Mouse (Mus musculus): Measurements from ENCODE around the gene Bola1. TPM values are rescaled to one million over a fixed set of nuclear protein-coding genes. Genes with fewer than 3 reads are reported as not detected.

Gene Bola1
- polyA plus RNA-seq, 1 experiment from 2014 or later, result 47.5 TPM

DNA sequence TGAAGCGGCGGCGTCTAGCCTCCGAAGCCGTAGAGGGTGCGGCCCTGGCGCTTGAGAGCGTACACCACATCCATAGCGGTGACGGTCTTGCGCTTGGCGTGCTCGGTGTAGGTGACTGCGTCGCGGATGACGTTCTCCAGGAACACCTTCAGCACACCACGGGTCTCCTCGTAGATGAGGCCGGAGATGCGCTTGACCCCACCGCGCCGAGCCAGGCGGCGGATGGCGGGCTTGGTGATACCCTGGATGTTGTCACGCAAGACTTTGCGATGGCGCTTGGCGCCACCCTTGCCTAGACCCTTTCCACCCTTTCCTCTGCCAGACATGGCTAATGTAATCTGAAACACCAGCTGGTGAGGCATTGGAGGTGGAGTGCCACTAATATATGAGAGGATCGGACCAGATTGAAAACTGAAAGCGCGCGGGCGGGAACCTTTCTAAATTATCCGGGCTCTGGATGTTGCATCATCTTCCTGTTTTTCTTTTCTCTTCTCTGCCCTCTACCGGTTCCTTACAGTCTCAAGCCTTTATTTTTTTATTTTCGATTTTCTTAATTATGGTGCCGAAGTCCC is 43.6 kb upstream of the Bola1 start, which contains the start of gene Hist2h4:
Gene Hist2h4 (minus strand): TSS at position 333 of the 572 bp plus-strand sequence.
- peak; percentile 76 for ATAC-seq (replicated peaks; ENCODE audit: insufficient number of reproducible peaks, low FRiP score, low TSS enrichment)
- Histone ChIP-seq H3K9me3 (replicated peaks; ENCODE audit: control insufficient read depth, low read length) (no peaks in the 10 kb centered on the region), H3K4me2 (peak within 1 kb of the TSS; percentile 87), H3K36me3 (ENCODE audit: control insufficient read depth, insufficient read depth, low read length) (no peaks in the 10 kb centered on the region), H3K27me3 (ENCODE audit: control insufficient read depth, insufficient read depth, low read length) (no peaks in the 10 kb centered on the region), H3K9ac (ENCODE audit: low read depth, low read length) (peak within 1 kb of the TSS; percentile 88), H3K4me1 (ENCODE audit: control insufficient read depth, insufficient read depth, low read length) (peaks cover 5% of the 10 kb centered on the region), H3K27ac (ENCODE audit: low read depth, low read length) (peak within 1 kb of the TSS; percentile 98), H3K4me3 (ENCODE audit: low read depth, low read length) (peak within 1 kb of the TSS; percentile 57)
- under 1% methylated on average over 39 of the region's 40 CpGs for WGBS (ENCODE audit: insufficient replicate concordance)

DNA sequence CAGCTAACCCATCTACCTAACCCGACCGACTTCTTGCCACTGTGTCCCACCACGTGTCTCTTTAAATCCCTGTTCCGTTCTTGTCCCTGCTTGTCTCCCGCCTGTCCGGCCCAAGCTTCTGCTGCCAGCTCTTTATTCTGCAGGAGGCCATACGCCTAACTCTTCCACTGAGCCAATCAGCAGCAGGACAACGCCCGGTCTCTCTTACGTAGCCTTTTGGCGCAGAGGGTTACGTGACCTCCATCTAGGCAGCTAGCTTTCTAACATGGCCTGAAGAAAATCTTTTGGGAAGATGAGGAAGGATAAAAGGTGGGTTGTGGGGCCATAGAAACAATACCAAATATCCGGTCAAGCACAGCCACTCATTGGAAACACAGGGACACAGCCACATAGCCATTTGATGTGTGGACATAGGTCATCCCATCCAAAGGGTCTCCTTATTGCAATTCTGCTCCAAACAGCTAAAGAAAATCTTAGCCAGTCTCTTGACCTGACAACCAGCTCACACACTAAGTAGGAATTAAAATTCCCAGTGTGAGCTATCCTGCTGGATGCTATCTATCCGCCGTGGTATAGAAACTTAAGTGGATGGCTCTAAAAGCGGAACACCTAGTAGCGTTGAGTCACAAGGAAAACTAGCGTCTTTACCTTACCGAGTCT is 42.8 kb upstream of the Bola1 start:
- Histone ChIP-seq H3K27me3 (ENCODE audit: control insufficient read depth, insufficient read depth, low read length) (no peaks in the 10 kb centered on the region), H3K27ac (ENCODE audit: low read depth, low read length) (peak overlapping the region; percentile 98), H3K9ac (ENCODE audit: low read depth, low read length) (peak overlapping the region; percentile 88), H3K9me3 (replicated peaks; ENCODE audit: control insufficient read depth, low read length) (no peaks in the 10 kb centered on the region), H3K4me1 (ENCODE audit: control insufficient read depth, insufficient read depth, low read length) (peaks cover 5% of the 10 kb centered on the region), H3K4me3 (ENCODE audit: low read depth, low read length) (peak overlapping the region; percentile 57), H3K4me2 (peak overlapping the region; percentile 87), H3K36me3 (ENCODE audit: control insufficient read depth, insufficient read depth, low read length) (no peaks in the 10 kb centered on the region)
- peak; percentile 80 for ATAC-seq (replicated peaks; ENCODE audit: insufficient number of reproducible peaks, low FRiP score, low TSS enrichment)
- under 1% methylated on average over 19 of the region's 19 CpGs for WGBS (ENCODE audit: insufficient replicate concordance)

DNA sequence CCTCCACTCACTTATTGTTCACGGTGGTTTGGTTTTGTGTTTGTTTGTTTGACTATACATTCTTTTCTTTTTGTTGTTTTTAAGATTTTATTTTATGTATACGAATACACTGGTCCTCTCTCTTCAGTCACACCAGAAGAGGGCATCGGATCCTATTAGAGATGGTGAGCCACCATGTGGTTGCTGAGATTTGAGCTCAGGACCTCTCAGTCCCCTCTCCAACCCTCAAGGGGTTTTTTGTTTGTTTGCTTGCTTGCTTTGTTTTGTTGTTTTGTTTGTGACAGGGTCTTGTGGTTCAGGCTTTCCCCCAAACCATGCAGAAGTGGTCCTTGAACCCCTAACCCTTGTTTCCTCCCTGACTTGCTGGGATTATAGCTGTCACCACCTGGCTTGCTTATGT is 42.1 kb upstream of the Bola1 start:
- peak overlapping the region; percentile 87 for H3K4me2 ChIP-seq
- H3K4me3 ChIP-seq (ENCODE audit: low read depth, low read length), result peak overlapping the region; percentile 57; the same call in 1 of the 2 replicates
- no peaks in the 10 kb centered on the region for H3K36me3 ChIP-seq (ENCODE audit: control insufficient read depth, insufficient read depth, low read length)
- H3K27ac ChIP-seq (ENCODE audit: low read depth, low read length), result peak overlapping the region; percentile 98
- no peaks in the 10 kb centered on the region for H3K9me3 ChIP-seq (replicated peaks; ENCODE audit: control insufficient read depth, low read length)
- peak overlapping the region; percentile 88; the same call in 1 of the 2 replicates for H3K9ac ChIP-seq (ENCODE audit: low read depth, low read length)
- 64% methylated on average over 3 of the region's 3 CpGs for whole genome bisulfite sequencing (ENCODE audit: insufficient replicate concordance)
- no peak for ATAC-seq (replicated peaks; ENCODE audit: insufficient number of reproducible peaks, low FRiP score, low TSS enrichment)
- peaks cover 5% of the 10 kb centered on the region for H3K4me1 ChIP-seq (ENCODE audit: control insufficient read depth, insufficient read depth, low read length)
- no peaks in the 10 kb centered on the region for H3K27me3 ChIP-seq (ENCODE audit: control insufficient read depth, insufficient read depth, low read length)

DNA sequence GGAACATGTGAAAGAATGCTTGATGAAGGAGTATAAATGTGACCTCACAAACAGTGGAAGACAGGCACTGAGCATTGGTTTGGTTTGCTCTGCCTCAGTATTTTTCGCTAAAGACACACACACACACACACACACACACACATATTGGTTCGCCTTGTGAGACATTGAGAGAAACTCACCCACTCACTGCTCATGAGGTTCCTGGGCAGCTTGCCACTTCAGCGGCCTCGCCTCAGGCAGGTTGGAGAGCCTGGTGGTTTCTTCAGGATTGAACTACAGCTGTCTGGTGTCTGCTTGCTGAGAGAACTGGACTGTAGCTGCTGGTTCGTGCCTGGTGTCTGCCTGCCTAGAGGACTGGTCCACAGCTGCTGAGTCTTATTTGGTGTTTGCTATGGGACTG is 40.7 kb upstream of the Bola1 start:
- Histone ChIP-seq H3K4me1 (ENCODE audit: control insufficient read depth, insufficient read depth, low read length) (peaks cover 5% of the 10 kb centered on the region), H3K4me3 (ENCODE audit: low read depth, low read length) (no peak overlapping the region), H3K9me3 (replicated peaks; ENCODE audit: control insufficient read depth, low read length) (no peaks in the 10 kb centered on the region), H3K4me2 (no peak overlapping the region), H3K9ac (ENCODE audit: low read depth, low read length) (no peak overlapping the region), H3K27ac (ENCODE audit: low read depth, low read length) (no peak overlapping the region), H3K36me3 (ENCODE audit: control insufficient read depth, insufficient read depth, low read length) (no peaks in the 10 kb centered on the region), H3K27me3 (ENCODE audit: control insufficient read depth, insufficient read depth, low read length) (no peaks in the 10 kb centered on the region)
- 87% methylated on average over 5 of the region's 5 CpGs for WGBS (ENCODE audit: insufficient replicate concordance)
- ATAC-seq (replicated peaks; ENCODE audit: insufficient number of reproducible peaks, low FRiP score, low TSS enrichment), result no peak

DNA sequence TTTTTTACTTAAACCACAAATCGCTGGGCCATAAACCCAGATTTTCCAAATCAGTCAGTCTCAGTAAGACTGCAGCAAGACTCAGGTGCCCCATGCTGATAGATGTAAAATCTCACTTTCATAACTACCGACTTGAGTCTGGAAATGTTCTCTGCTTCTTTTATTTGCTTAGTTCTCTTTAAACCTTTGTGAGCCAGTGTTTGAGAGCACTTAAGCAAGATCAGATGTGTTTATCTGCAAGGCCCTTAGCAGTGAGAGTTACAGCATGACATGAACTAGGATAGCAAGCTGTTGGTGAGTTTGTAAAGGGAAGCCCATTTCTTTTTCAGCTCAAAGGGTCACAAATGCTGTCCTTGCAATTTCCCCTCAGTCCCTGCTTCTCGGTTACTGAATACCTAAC is 37.7 kb upstream of the Bola1 start:
- no peaks in the 10 kb centered on the region for H3K9me3 ChIP-seq (replicated peaks; ENCODE audit: control insufficient read depth, low read length)
- no peak overlapping the region for H3K4me3 ChIP-seq (ENCODE audit: low read depth, low read length)
- no peak overlapping the region for H3K9ac ChIP-seq (ENCODE audit: low read depth, low read length)
- no peaks in the 10 kb centered on the region for H3K36me3 ChIP-seq (ENCODE audit: control insufficient read depth, insufficient read depth, low read length)
- no peaks in the 10 kb centered on the region for H3K27me3 ChIP-seq (ENCODE audit: control insufficient read depth, insufficient read depth, low read length)
- no peak overlapping the region for H3K4me2 ChIP-seq
- H3K27ac ChIP-seq (ENCODE audit: low read depth, low read length), result no peak overlapping the region
- no peak for ATAC-seq (replicated peaks; ENCODE audit: insufficient number of reproducible peaks, low FRiP score, low TSS enrichment)
- WGBS (ENCODE audit: insufficient replicate concordance), result 74% methylated on average over 3 of the region's 3 CpGs
- H3K4me1 ChIP-seq (ENCODE audit: control insufficient read depth, insufficient read depth, low read length), result peaks cover 4% of the 10 kb centered on the region

DNA sequence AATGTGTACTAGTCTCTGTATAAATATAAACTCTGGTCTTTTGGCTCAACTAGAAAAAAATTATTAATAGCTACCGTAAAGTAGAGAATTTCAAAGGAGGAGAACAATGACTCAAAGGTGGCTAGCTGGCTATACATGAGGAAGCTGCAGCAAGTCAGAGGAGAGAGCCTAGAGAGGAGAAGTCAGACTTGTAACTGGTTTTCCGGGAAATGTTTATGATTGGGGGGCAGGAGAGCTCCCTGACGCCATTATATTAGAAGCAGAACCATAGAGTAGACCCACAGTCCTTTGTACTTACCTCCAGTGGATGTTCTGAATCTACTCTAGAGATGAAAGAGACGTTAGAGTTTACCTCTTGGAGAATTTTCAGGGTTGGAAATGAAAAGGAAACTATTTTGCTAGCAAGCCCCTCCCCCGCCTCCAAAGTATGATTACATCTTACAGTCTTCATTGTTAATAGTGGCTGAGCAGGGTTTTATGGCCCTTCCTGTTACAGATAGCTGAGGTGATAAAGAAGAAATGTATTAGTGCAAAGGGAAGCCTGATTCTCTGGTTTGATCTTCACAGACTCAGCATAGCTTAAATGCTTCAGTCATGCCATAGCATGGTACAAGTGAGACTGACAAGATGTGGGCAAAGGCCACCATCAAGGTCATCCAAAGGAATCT is 36.6 kb upstream of the Bola1 start:
- H3K36me3 ChIP-seq (ENCODE audit: control insufficient read depth, insufficient read depth, low read length), result no peaks in the 10 kb centered on the region
- no peak overlapping the region for H3K4me3 ChIP-seq (ENCODE audit: low read depth, low read length)
- no peaks in the 10 kb centered on the region for H3K9me3 ChIP-seq (replicated peaks; ENCODE audit: control insufficient read depth, low read length)
- no peak for ATAC-seq (replicated peaks; ENCODE audit: insufficient number of reproducible peaks, low FRiP score, low TSS enrichment)
- no peak overlapping the region; the same call in 1 of the 2 replicates for H3K4me2 ChIP-seq
- no peaks in the 10 kb centered on the region for H3K4me1 ChIP-seq (ENCODE audit: control insufficient read depth, insufficient read depth, low read length)
- no peak overlapping the region for H3K9ac ChIP-seq (ENCODE audit: low read depth, low read length)
- WGBS (ENCODE audit: insufficient replicate concordance), result 83% methylated on average over 5 of the region's 5 CpGs
- no peaks in the 10 kb centered on the region for H3K27me3 ChIP-seq (ENCODE audit: control insufficient read depth, insufficient read depth, low read length)
- H3K27ac ChIP-seq (ENCODE audit: low read depth, low read length), result no peak overlapping the region

DNA sequence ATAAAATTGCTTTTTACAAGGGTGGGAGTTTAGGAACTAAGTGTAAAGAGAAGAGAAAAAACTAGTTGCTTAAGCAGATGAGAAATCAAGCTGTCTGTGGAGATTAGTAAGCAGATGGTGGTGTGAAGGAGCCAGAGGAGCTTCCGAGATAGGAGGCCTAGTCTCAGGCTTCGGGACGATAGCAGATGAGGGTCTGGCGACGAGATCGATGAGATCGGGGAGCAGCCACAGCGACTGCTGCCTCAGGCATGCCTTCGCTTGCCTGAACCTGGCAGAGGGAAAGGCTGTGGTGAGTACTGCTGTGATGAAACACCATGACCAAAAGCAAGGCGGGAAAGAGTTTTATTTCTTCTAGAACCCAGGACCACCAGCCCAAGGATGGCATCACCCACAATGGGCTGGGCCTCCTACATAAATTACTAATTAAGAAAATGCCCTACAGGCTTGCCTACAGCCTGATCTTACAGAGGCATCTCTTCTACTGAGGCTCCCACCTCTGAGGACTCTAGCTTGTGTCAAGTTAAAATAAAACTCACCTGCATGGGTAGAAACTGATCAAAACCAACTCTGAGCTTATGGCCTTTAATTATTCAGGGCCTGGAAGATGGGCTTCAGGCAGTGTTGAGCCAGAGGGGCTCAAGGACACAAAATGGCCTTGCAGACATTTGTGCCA is 35.3 kb upstream of the Bola1 start:
- no peaks in the 10 kb centered on the region for H3K27me3 ChIP-seq (ENCODE audit: control insufficient read depth, insufficient read depth, low read length)
- no peaks in the 10 kb centered on the region for H3K9me3 ChIP-seq (replicated peaks; ENCODE audit: control insufficient read depth, low read length)
- WGBS (ENCODE audit: insufficient replicate concordance), result 20% methylated on average over 10 of the region's 10 CpGs
- no peak overlapping the region for H3K27ac ChIP-seq (ENCODE audit: low read depth, low read length)
- 0 out of 2 replicates have a peak overlapping the region, but pooled peaks have one; percentile 39 for H3K9ac ChIP-seq (ENCODE audit: low read depth, low read length)
- H3K4me3 ChIP-seq (ENCODE audit: low read depth, low read length), result no peak overlapping the region
- no peak for ATAC-seq (replicated peaks; ENCODE audit: insufficient number of reproducible peaks, low FRiP score, low TSS enrichment)
- no peaks in the 10 kb centered on the region for H3K36me3 ChIP-seq (ENCODE audit: control insufficient read depth, insufficient read depth, low read length)
- H3K4me1 ChIP-seq (ENCODE audit: control insufficient read depth, insufficient read depth, low read length), result no peaks in the 10 kb centered on the region
- peak overlapping the region; percentile 24; the same call in 1 of the 2 replicates for H3K4me2 ChIP-seq

DNA sequence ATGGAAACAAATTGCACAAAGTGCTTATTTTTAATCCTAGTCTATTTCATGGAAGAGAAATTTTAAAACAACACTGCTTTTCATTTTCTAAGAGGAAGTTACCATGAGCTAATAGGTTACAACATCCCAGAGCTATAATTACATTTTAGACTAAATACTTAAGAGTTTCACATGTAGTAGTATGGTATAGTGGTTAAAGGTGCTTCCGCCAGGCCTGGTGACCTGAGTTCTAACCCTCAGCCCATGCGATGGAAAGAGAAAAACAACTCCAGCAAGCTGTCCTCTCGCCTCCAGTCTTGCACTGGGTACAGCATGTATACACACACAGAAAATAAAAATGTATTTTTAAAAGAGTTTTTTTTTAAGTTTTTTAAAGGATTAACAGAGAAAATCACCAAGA is 32.3 kb upstream of the Bola1 start:
- Histone ChIP-seq H3K4me2 (no peak overlapping the region), H3K27ac (ENCODE audit: low read depth, low read length) (no peak overlapping the region), H3K4me1 (ENCODE audit: control insufficient read depth, insufficient read depth, low read length) (0 out of 2 replicates have a peak, but pooled peaks cover 5% of the 10 kb centered on the region), H3K9me3 (replicated peaks; ENCODE audit: control insufficient read depth, low read length) (no peaks in the 10 kb centered on the region), H3K36me3 (ENCODE audit: control insufficient read depth, insufficient read depth, low read length) (no peaks in the 10 kb centered on the region), H3K4me3 (ENCODE audit: low read depth, low read length) (no peak overlapping the region), H3K27me3 (ENCODE audit: control insufficient read depth, insufficient read depth, low read length) (no peaks in the 10 kb centered on the region), H3K9ac (ENCODE audit: low read depth, low read length) (no peak overlapping the region)
- WGBS (ENCODE audit: insufficient replicate concordance), result 83% methylated on average over 3 of the region's 3 CpGs
- ATAC-seq (replicated peaks; ENCODE audit: insufficient number of reproducible peaks, low FRiP score, low TSS enrichment), result no peak
